Mouse (Mus musculus): ENCODE results near the gene Ubl4b. TPM values are rescaled to one million over a fixed set of nuclear protein-coding genes. Genes with fewer than 3 reads are reported as not detected.
A peak's percentile ranks its signal among the peaks of the same experiment; 100 is the strongest.

Ubl4b gene
- polyA plus RNA-seq, 1 experiment, result not detected

GRCm38 (mm10) chr3:107517631-107518108, 37.2 kb downstream of the Ubl4b start, which contains the start of gene Slc6a17:
Gene Slc6a17, minus strand, starts transcription at chr3:107518018.
- H3K27ac ChIP-seq (replicated peaks; ENCODE audit: low read depth, low read length), result no peak within 1 kb of the TSS
- no peaks in the 10 kb centered on the region for H3K4me1 ChIP-seq (ENCODE audit: control insufficient read depth, insufficient read depth, insufficient read length, low read length)
- peak within 1 kb of the TSS; percentile 35 for H3K4me3 ChIP-seq (ENCODE audit: insufficient read depth, low read depth, low read length)

GRCm38 (mm10) chr3:107516776-107517630, 37.9 kb downstream of the Ubl4b start:
- Histone ChIP-seq H3K4me3 (ENCODE audit: insufficient read depth, low read depth, low read length) (peak overlapping the region; percentile 35), H3K27ac (replicated peaks; ENCODE audit: low read depth, low read length) (no peak overlapping the region), H3K4me1 (ENCODE audit: control insufficient read depth, insufficient read depth, insufficient read length, low read length) (no peaks in the 10 kb centered on the region)

GRCm38 (mm10) chr3:107515989-107516388, 38.9 kb downstream of the Ubl4b start:
- Histone ChIP-seq H3K4me1 (ENCODE audit: control insufficient read depth, insufficient read depth, insufficient read length, low read length) (no peaks in the 10 kb centered on the region), H3K27ac (replicated peaks; ENCODE audit: low read depth, low read length) (no peak overlapping the region), H3K4me3 (ENCODE audit: insufficient read depth, low read depth, low read length) (no peak overlapping the region)

- Histone ChIP-seq H3K27ac (replicated peaks; ENCODE audit: low read depth, low read length) (no peak overlapping the region), H3K4me1 (ENCODE audit: control insufficient read depth, insufficient read depth, insufficient read length, low read length) (no peaks in the 10 kb centered on the region), H3K4me3 (ENCODE audit: insufficient read depth, low read depth, low read length) (no peak overlapping the region)
Observed at GRCm38 (mm10) chr3:107511416-107511815, 43.5 kb downstream of the Ubl4b start.

- H3K4me3 ChIP-seq (ENCODE audit: insufficient read depth, low read depth, low read length), result no peak overlapping the region
- no peaks in the 10 kb centered on the region for H3K4me1 ChIP-seq (ENCODE audit: control insufficient read depth, insufficient read depth, insufficient read length, low read length)
- no peak overlapping the region for H3K27ac ChIP-seq (replicated peaks; ENCODE audit: low read depth, low read length)
Observed at GRCm38 (mm10) chr3:107508696-107509095, 46.2 kb downstream of the Ubl4b start.

- Histone ChIP-seq H3K27ac (replicated peaks; ENCODE audit: low read depth, low read length) (no peak overlapping the region), H3K4me1 (ENCODE audit: control insufficient read depth, insufficient read depth, insufficient read length, low read length) (no peaks in the 10 kb centered on the region), H3K4me3 (ENCODE audit: insufficient read depth, low read depth, low read length) (no peak overlapping the region)
Observed at GRCm38 (mm10) chr3:107507966-107508365, 46.9 kb downstream of the Ubl4b start.

- Histone ChIP-seq H3K27ac (replicated peaks; ENCODE audit: low read depth, low read length) (no peak overlapping the region), H3K4me1 (ENCODE audit: control insufficient read depth, insufficient read depth, insufficient read length, low read length) (no peaks in the 10 kb centered on the region), H3K4me3 (ENCODE audit: insufficient read depth, low read depth, low read length) (no peak overlapping the region)
Observed at GRCm38 (mm10) chr3:107506531-107506930, 48.3 kb downstream of the Ubl4b start.

- H3K4me1 ChIP-seq (ENCODE audit: control insufficient read depth, insufficient read depth, insufficient read length, low read length), result no peaks in the 10 kb centered on the region
- no peak overlapping the region for H3K27ac ChIP-seq (replicated peaks; ENCODE audit: low read depth, low read length)
- H3K4me3 ChIP-seq (ENCODE audit: insufficient read depth, low read depth, low read length), result no peak overlapping the region
Observed at GRCm38 (mm10) chr3:107505464-107506367, 49.2 kb downstream of the Ubl4b start.

GRCm38 (mm10) chr3:107504542-107504941, 50.3 kb downstream of the Ubl4b start:
- Histone ChIP-seq H3K27ac (replicated peaks; ENCODE audit: low read depth, low read length) (no peak overlapping the region), H3K4me1 (ENCODE audit: control insufficient read depth, insufficient read depth, insufficient read length, low read length) (no peaks in the 10 kb centered on the region), H3K4me3 (ENCODE audit: insufficient read depth, low read depth, low read length) (no peak overlapping the region)

GRCm38 (mm10) chr3:107503716-107504115, 51.2 kb downstream of the Ubl4b start:
- H3K4me3 ChIP-seq (ENCODE audit: insufficient read depth, low read depth, low read length), result no peak overlapping the region
- no peak overlapping the region for H3K27ac ChIP-seq (replicated peaks; ENCODE audit: low read depth, low read length)
- H3K4me1 ChIP-seq (ENCODE audit: control insufficient read depth, insufficient read depth, insufficient read length, low read length), result no peaks in the 10 kb centered on the region

Other genes starting within 250 kb of the Ubl4b start
- gene Rbm15, start 221.4 kb downstream of the Ubl4b start, polyA plus RNA-seq (2012; ENCODE audit: insufficient read depth, insufficient read length, missing spikeins), result 7.2 and 8.9 TPM in 2 replicates
- gene Kcnc4, start 95.5 kb downstream of the Ubl4b start, polyA plus RNA-seq (2012; ENCODE audit: insufficient read depth, insufficient read length, missing spikeins), result 0.48 and 0.50 TPM in 2 replicates
- 1.0 TPM in 1 of 2 replicates, not detected in the other for gene Slc6a17, start 37.1 kb downstream of the Ubl4b start, polyA plus RNA-seq (2012; ENCODE audit: insufficient read depth, insufficient read length, missing spikeins)
- not detected in 2 replicates for gene Alx3, start 40.0 kb upstream of the Ubl4b start, polyA plus RNA-seq (2012; ENCODE audit: insufficient read depth, insufficient read length, missing spikeins)
- not detected in 2 replicates for gene Gm10961, start 76.2 kb upstream of the Ubl4b start, polyA plus RNA-seq (2012; ENCODE audit: insufficient read depth, insufficient read length, missing spikeins)
- gene Strip1, start 76.6 kb upstream of the Ubl4b start, polyA plus RNA-seq (2012; ENCODE audit: insufficient read depth, insufficient read length, missing spikeins), result 21.9 and 27.7 TPM in 2 replicates
- 510 and 528 TPM in 2 replicates for gene Ahcyl1, start 141.5 kb upstream of the Ubl4b start, polyA plus RNA-seq (2012; ENCODE audit: insufficient read depth, insufficient read length, missing spikeins)
- 5.6 and 14.8 TPM in 2 replicates for gene Csf1, start 205.4 kb upstream of the Ubl4b start, polyA plus RNA-seq (2012; ENCODE audit: insufficient read depth, insufficient read length, missing spikeins)